Mouse (Mus musculus) liver, embryonic 14.5 days (tissue): ENCODE data around the gene Lonp2.

Source experiments
- CTCF ChIP-seq: IDR thresholded peaks from 2 replicates; pipeline ENCODE4 v1.5.1; 2016; ENCODE audit warnings: antibody characterized with exemption, low read depth, control low read depth
- EP300 ChIP-seq: IDR thresholded peaks from 2 replicates; pipeline ENCODE4 v1.6.1; 2016; ENCODE audit warnings: antibody characterized with exemption, low read depth

DNA sequence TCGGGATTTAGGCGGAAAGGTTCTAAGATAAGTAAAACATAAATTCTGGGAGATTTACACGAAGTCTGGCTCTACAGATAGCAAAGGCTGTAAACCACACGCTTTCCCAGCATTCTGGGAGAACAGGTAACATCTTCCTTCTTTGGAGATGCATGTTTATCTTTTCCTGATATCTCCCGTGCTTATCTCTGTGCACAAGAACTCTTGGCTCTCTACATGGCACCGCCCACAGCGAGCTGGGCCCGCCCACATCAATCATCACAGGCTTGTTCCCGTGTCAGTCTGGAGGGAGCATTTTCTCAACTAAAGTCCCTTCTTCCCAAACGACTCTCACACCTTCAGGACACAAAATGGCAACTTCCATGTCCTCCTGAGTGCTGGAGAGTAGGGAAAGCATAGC lies 30.7 kb upstream of the Lonp2 start:
- TF ChIP-seq EP300 (no peak), CTCF (no peak)
